7 mouse cellular contexts compared by ENCODE assay signal in the genomic region with DNA sequence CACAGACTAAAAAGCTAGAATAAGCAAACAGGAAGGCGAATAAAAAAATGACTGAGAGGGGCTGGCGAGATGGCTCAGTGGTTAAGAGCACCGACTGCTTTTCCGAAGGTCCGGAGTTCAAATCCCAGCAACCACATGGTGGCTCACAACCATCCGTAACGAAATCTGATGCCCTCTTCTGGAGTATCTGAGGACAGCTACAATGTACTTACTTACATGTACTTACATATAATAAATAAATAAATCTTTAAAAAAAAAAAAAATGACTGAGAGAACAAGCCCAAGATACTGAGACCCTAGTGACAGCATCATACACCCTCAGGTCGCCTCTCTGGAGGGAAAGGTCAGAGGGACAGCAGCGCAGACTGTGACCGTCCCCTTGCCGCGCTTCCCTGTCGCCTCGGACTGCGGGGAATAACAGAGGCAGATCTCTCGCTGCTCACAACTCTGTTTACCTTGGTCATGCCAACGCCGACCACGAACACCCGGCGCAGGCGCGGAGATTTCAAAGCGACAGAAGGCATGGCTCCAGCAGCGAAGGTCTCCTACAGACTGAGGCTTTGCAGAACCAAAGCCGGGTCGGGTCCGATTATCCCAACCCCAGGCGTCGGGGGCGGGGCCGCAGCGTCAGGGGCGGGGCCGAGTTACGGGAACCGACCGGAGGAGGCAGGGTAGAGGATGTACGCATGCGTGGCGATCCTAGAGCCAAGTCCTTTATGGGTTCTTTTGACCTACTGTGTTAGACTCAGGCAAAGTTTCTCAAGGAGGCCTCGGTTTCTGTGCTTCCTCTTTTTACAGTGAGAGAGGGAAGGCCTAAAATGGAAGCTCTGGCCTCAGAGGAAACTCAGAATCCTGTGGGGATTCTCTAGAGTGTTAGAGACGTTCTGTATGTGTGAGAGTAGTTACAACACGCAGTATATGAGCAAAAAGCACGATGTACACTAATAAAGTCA. TPM values are rescaled to one million over a fixed set of nuclear protein-coding genes. Genes with fewer than 3 reads are reported as not detected.
DNase-seq lines count a peak whose midpoint lies in the region; ATAC-seq and TF ChIP-seq lines count a peak whose summit lies in the region.

No protein-coding gene starts in this region.

- H3K27ac ChIP-seq in intestine, postnatal 0 days (ENCODE audit: low read depth, low read length) = peak overlapping the region; percentile 70
- H3K27ac ChIP-seq in midbrain, embryonic 12.5 days (replicated peaks) = peak overlapping the region; percentile 47
- H3K27ac ChIP-seq in small intestine, adult 2 months (ENCODE audit: insufficient read depth, low read depth, low read length) = peak overlapping the region; percentile 81

- DNase-seq in adrenal gland, adult 2 months = peak; percentile 97
- peak; percentile 88 for DNase-seq in embryo, embryonic 11.5 days (ENCODE audit: low read depth, low spot score)
- peak; percentile 88 to 92 for DNase-seq in gastrocnemius, postnatal 4 days (ENCODE audit: low spot score in 2 of 2)
- peak; percentile 95 for DNase-seq in left cerebral cortex, postnatal 4 days

- H3K4me3 ChIP-seq in intestine, postnatal 0 days (ENCODE audit: low read depth, low read length) = peak overlapping the region; percentile 68
- H3K4me3 ChIP-seq in midbrain, embryonic 12.5 days = peak overlapping the region; percentile 64
- peak overlapping the region; percentile 99 for H3K4me3 ChIP-seq in small intestine, adult 2 months (ENCODE audit: low read depth, low read length)

- H3K4me1 ChIP-seq in intestine, postnatal 0 days (replicated peaks; ENCODE audit: control insufficient read depth, insufficient read depth, low read length) = no peaks in the 10 kb centered on the region
- no peaks in the 10 kb centered on the region for H3K4me1 ChIP-seq in midbrain, embryonic 12.5 days
- H3K4me1 ChIP-seq in small intestine, adult 2 months (ENCODE audit: control insufficient read depth, insufficient read depth, insufficient read length, low read length) = 0 out of 2 replicates have a peak, but pooled peaks cover 3% of the 10 kb centered on the region

- 12% methylated on average over 43 of the region's 45 CpGs for WGBS in intestine, postnatal 0 days
- WGBS in midbrain, embryonic 12.5 days = 14% methylated on average over 45 of the region's 45 CpGs
- 10% methylated on average over 45 of the region's 45 CpGs for WGBS in small intestine, adult 2 months

- ATAC-seq in intestine, postnatal 0 days = peak; percentile 85
- peak; percentile 94 for ATAC-seq in midbrain, embryonic 12.5 days (ENCODE audit: low FRiP score, low read depth)

- H3K36me3 ChIP-seq in intestine, postnatal 0 days (ENCODE audit: control insufficient read depth, insufficient read depth) = no peaks in the 10 kb centered on the region
- no peaks in the 10 kb centered on the region for H3K36me3 ChIP-seq in midbrain, embryonic 12.5 days
- no peaks in the 10 kb centered on the region for H3K36me3 ChIP-seq in small intestine, adult 2 months (ENCODE audit: control insufficient read depth, insufficient read depth, low read length)

- 0 out of 2 replicates have a peak, but pooled peaks have one; percentile 2 for TF ChIP-seq CTCF in intestine, postnatal 0 days (IDR thresholded peaks at IDR 0.05; ENCODE audit: low read depth)
- peak; percentile 7; the same call in 1 of the 2 replicates for TF ChIP-seq CTCF in small intestine, adult 2 months (IDR thresholded peaks at IDR 0.05; ENCODE audit: extremely low read depth, insufficient read length, insufficient replicate concordance, low read depth, low read length)

- peak overlapping the region; percentile 70 for H3K4me2 ChIP-seq in intestine, postnatal 0 days (replicated peaks; ENCODE audit: low read depth)
- peak overlapping the region; percentile 59 for H3K4me2 ChIP-seq in midbrain, embryonic 12.5 days (replicated peaks)

- no peaks in the 10 kb centered on the region for H3K27me3 ChIP-seq in intestine, postnatal 0 days (replicated peaks; ENCODE audit: control insufficient read depth, insufficient read depth, low read length)
- no peaks in the 10 kb centered on the region for H3K27me3 ChIP-seq in midbrain, embryonic 12.5 days
- H3K27me3 ChIP-seq in small intestine, adult 2 months (ENCODE audit: control insufficient read depth, insufficient read depth, low read length) = no peaks in the 10 kb centered on the region

- H3K9ac ChIP-seq in intestine, postnatal 0 days (ENCODE audit: low read depth, low read length) = peak overlapping the region; percentile 56
- H3K9ac ChIP-seq in midbrain, embryonic 12.5 days (replicated peaks) = peak overlapping the region; percentile 56

- no peaks in the 10 kb centered on the region for H3K9me3 ChIP-seq in intestine, postnatal 0 days (ENCODE audit: control insufficient read depth)
- H3K9me3 ChIP-seq in midbrain, embryonic 12.5 days = no peaks in the 10 kb centered on the region

- peak; percentile 86; the same call in 1 of the 2 replicates for TF ChIP-seq POLR2A in small intestine, adult 2 months (IDR thresholded peaks at IDR 0.05; ENCODE audit: low read depth, low read length)

- intact Hi-C loops in left cerebral cortex, postnatal 4 days (cut with DNase I) = no loop called here

RNA-seq across cellular contexts. Expression of gene Podn, which starts 22.0 kb away (rescaled TPM):
- 10 to 100 TPM in 1 of 2 experiments, 1 to 10 TPM in 1; 8.0 to 17.4 TPM for total RNA-seq in adrenal gland, adult 2 months (2021)
- polyA plus RNA-seq in adrenal gland, adult 2 months (2012; rRNA removed) = 17.6 and 21.9 TPM in 2 replicates
- total RNA-seq in gastrocnemius, postnatal 4 days (2021) = 1 to 10 TPM; 5.9 to 9.8 TPM
- polyA plus RNA-seq in intestine, postnatal 0 days (2015; fragmentation: Nextera tagmentation; extraction: Ambion mirVana) = 5.0 and 6.5 TPM in 2 replicates
- total RNA-seq in left cerebral cortex, postnatal 4 days (2021) = 1 to 10 TPM; 5.7 to 9.5 TPM
- polyA plus RNA-seq in midbrain, embryonic 12.5 days (2016; fragmentation: Nextera tagmentation; extraction: Ambion mirVana) = 0.20 TPM in 1 of 2 replicates, not detected in the other
- 26.7 and 150 TPM in 2 replicates for polyA plus RNA-seq in small intestine, adult 2 months (2012; rRNA removed)

RNA-seq across cellular contexts. Expression of gene Scp2, which starts 26.6 kb away (rescaled TPM):
- total RNA-seq in adrenal gland, adult 2 months (2021) = 100 to 1,000 TPM; 265 to 443 TPM
- polyA plus RNA-seq in adrenal gland, adult 2 months (2012; rRNA removed) = 70.2 and 70.8 TPM in 2 replicates
- 100 to 1,000 TPM in 1 of 2 experiments, 10 to 100 TPM in 1; 96.9 to 111 TPM for total RNA-seq in gastrocnemius, postnatal 4 days (2021)
- 943 and 956 TPM in 2 replicates for polyA plus RNA-seq in intestine, postnatal 0 days (2015; fragmentation: Nextera tagmentation; extraction: Ambion mirVana)
- 10 to 100 TPM; 73.0 to 79.8 TPM for total RNA-seq in left cerebral cortex, postnatal 4 days (2021)
- polyA plus RNA-seq in midbrain, embryonic 12.5 days (2016; fragmentation: Nextera tagmentation; extraction: Ambion mirVana) = 204 and 206 TPM in 2 replicates
- 76.3 and 209 TPM in 2 replicates for polyA plus RNA-seq in small intestine, adult 2 months (2012; rRNA removed)

RNA-seq across cellular contexts. Expression of gene Echdc2, which starts 47.0 kb away (rescaled TPM):
- 10 to 100 TPM; 23.0 to 26.4 TPM for total RNA-seq in adrenal gland, adult 2 months (2021)
- 82.2 and 91.8 TPM in 2 replicates for polyA plus RNA-seq in adrenal gland, adult 2 months (2012; rRNA removed)
- total RNA-seq in gastrocnemius, postnatal 4 days (2021) = 1 to 10 TPM; 3.4 to 5.0 TPM
- polyA plus RNA-seq in intestine, postnatal 0 days (2015; fragmentation: Nextera tagmentation; extraction: Ambion mirVana) = 20.6 and 20.8 TPM in 2 replicates
- 10 to 100 TPM; 10.8 to 15.0 TPM for total RNA-seq in left cerebral cortex, postnatal 4 days (2021)
- polyA plus RNA-seq in midbrain, embryonic 12.5 days (2016; fragmentation: Nextera tagmentation; extraction: Ambion mirVana) = 9.5 and 11.1 TPM in 2 replicates
- polyA plus RNA-seq in small intestine, adult 2 months (2012; rRNA removed) = 31.2 and 33.5 TPM in 2 replicates

Comparison
In these comparisons a context has a peak if more than half of its experiments do, and no peak if none do; other contexts are left out.
1. Peak in every context shown above with its lines: DNase-seq, ATAC-seq, H3K4me3 ChIP-seq and H3K27ac ChIP-seq.